Mouse (Mus musculus) heart, adult 2 months (tissue): Measurements from ENCODE around the gene Nyap1. TPM values are rescaled to one million over a fixed set of nuclear protein-coding genes. Genes with fewer than 3 reads are reported as not detected.
A peak's percentile ranks its signal among the peaks of the same experiment; 100 is the strongest.

Experiments
- DNase-seq, 2 experiments: peaks; one replicate each; pipeline ENCODE4 v3.0.0; 2021
- H3K27ac ChIP-seq: fragments of 200-600 bp; 2 replicates; pipeline ENCODE4 v1.8.1; 2022
- H3K27me3 ChIP-seq: fragments of 200-500 bp; 2 replicates; pipeline ENCODE4 v1.6.1; 2012; ENCODE audit warnings: mild to moderate bottlenecking, low read length, inconsistent platforms, mixed read lengths; ENCODE audit not compliant: control insufficient read depth, insufficient read depth
- H3K36me3 ChIP-seq: fragments of 200-500 bp; 2 replicates; pipeline ENCODE4 v1.6.1; 2012; ENCODE audit warnings: low read length, inconsistent platforms; ENCODE audit not compliant: control insufficient read depth, insufficient read depth
- H3K4me1 ChIP-seq: fragments of 200-500 bp; 2 replicates; pipeline ENCODE4 v1.6.1; 2011; ENCODE audit warnings: low read length; ENCODE audit not compliant: control insufficient read depth, insufficient read depth
- H3K4me3 ChIP-seq: fragments of 200-600 bp; 2 replicates; pipeline ENCODE4 v1.8.1; 2022
- H3K79me2 ChIP-seq: fragments of 200-500 bp; replicated peaks from 2 replicates; pipeline ENCODE4 v1.6.1; 2012; ENCODE audit warnings: mild to moderate bottlenecking, inconsistent platforms, low read length, moderate library complexity, mixed read lengths; ENCODE audit not compliant: control insufficient read depth, insufficient read depth
- H3K9ac ChIP-seq: fragments of 200-500 bp; 2 replicates; pipeline ENCODE4 v1.6.1; 2012; ENCODE audit warnings: low read depth, mild to moderate bottlenecking, control low read depth, inconsistent platforms, low read length, mixed read lengths
- CTCF ChIP-seq: fragments of 200-600 bp; IDR thresholded peaks from 2 replicates; pipeline ENCODE4 v1.8.1; 2022; ENCODE audit warnings: antibody characterized with exemption, mild to moderate bottlenecking, moderate library complexity
- EP300 ChIP-seq: fragments of 200-500 bp; IDR thresholded peaks from 2 replicates; pipeline ENCODE4 v1.6.1; 2011; ENCODE audit warnings: low read depth, low read length, control low read depth; ENCODE audit not compliant: insufficient read depth
- POLR2A ChIP-seq: fragments of 200-500 bp; IDR thresholded peaks from 2 replicates; pipeline ENCODE4 v1.6.1; 2011; ENCODE audit warnings: mild to moderate bottlenecking, low read depth, low read length, control low read depth; ENCODE audit not compliant: insufficient read depth
- WGBS: fragments of 180-500 bp; shearing (Covaris S2); methylation state at CpG from one replicate; pipeline ENCODE4 v1.1.7; 2018; 5-methylcytosine and 5-hydroxymethylcytosine counted together
- intact Hi-C: fragments of 180-260 bp; cut with DNase I; formaldehyde crosslinking; loops from one replicate; pipeline ENCODE4 v1.15.1; 2025
- polyA plus RNA-seq: library from polyadenylated mRNA; depleted of rRNA; stranded (reverse); fragments of >200 nt; gene quantifications from 2 replicates; pipeline ENCODE4 v1.2.3, GENCODE M21; 2012
- total RNA-seq, 2 experiments: library from RNA; stranded (reverse); gene quantifications; 2 replicates each; pipeline ENCODE4 v1.2.3; 2021

Gene Nyap1
- total and polyA plus RNA-seq, 3 experiments, result 0.94 to 1.7 (median 1.2) TPM

GRCm38 (mm10) chr5:137782776-137783522 is 41.5 kb upstream of the Nyap1 start:
- peaks cover 19% of the 10 kb centered on the region for H3K4me1 ChIP-seq
- H3K27me3 ChIP-seq, result no peaks in the 10 kb centered on the region
- peaks cover 11% of the 10 kb centered on the region for H3K36me3 ChIP-seq
- H3K4me3 ChIP-seq, result no peak overlapping the region
- H3K79me2 ChIP-seq, result peaks cover 4% of the 10 kb centered on the region; the same call in 1 of the 2 replicates
- DNase-seq, result no peak
- H3K27ac ChIP-seq, result no peak overlapping the region
- intact Hi-C loops, result loop anchor here (5.0 to 10.0 kb wide), 4 partner anchors 278 to 798 kb away; partner anchors contain the start of genes Ephb4, Plod3, Pop7 and Znhit1
- no peak overlapping the region for H3K9ac ChIP-seq
- TF ChIP-seq CTCF (no peak), POLR2A (no peak), EP300 (no peak)
- 72% methylated on average over 13 of the region's 13 CpGs for WGBS

- Histone ChIP-seq H3K27me3 (no peaks in the 10 kb centered on the region), H3K36me3 (peaks cover 11% of the 10 kb centered on the region), H3K27ac (no peak overlapping the region), H3K4me1 (peaks cover 17% of the 10 kb centered on the region), H3K9ac (no peak overlapping the region), H3K79me2 (peaks cover 4% of the 10 kb centered on the region; the same call in 1 of the 2 replicates), H3K4me3 (no peak overlapping the region)
- no peak for TF ChIP-seq POLR2A
- no peak for TF ChIP-seq EP300
- no peak for TF ChIP-seq CTCF
- 90% methylated on average over 7 of the region's 7 CpGs for WGBS
- no peak for DNase-seq
- intact Hi-C loops, result loop anchor here (5.0 to 10.0 kb wide), 4 partner anchors 277 to 797 kb away; partner anchors contain the start of genes Ephb4, Plod3, Pop7 and Znhit1
These were observed 40.3 kb upstream of the Nyap1 start for GRCm38 (mm10) chr5:137781661-137782060.

GRCm38 (mm10) chr5:137779053-137779933 is 37.9 kb upstream of the Nyap1 start:
- TF ChIP-seq EP300 (no peak), POLR2A (no peak), CTCF (no peak)
- peaks cover 9% of the 10 kb centered on the region for H3K36me3 ChIP-seq
- H3K9ac ChIP-seq, result peak overlapping the region; percentile 82
- H3K27me3 ChIP-seq, result no peaks in the 10 kb centered on the region
- intact Hi-C loops, result no loop called here
- peaks cover 9% of the 10 kb centered on the region for H3K4me1 ChIP-seq
- H3K27ac ChIP-seq, result peak overlapping the region; percentile 92
- peak in 1 of 2 experiments; percentile 38 for DNase-seq
- peaks cover under 1% of the 10 kb centered on the region; the same call in 1 of the 2 replicates for H3K79me2 ChIP-seq
- 1% methylated on average over 82 of the region's 83 CpGs for WGBS
- peak overlapping the region; percentile 70 for H3K4me3 ChIP-seq

- intact Hi-C loops, result no loop called here
These were observed 37.2 kb upstream of the Nyap1 start, which contains the start of gene Ppp1r35 for GRCm38 (mm10) chr5:137778635-137779034. Gene Ppp1r35, plus strand, starts transcription at chr5:137778849.

GRCm38 (mm10) chr5:137777267-137777845 is 35.9 kb upstream of the Nyap1 start:
- intact Hi-C loops, result no loop called here
- no peaks in the 10 kb centered on the region for H3K79me2 ChIP-seq
- WGBS, result 79% methylated on average over 7 of the region's 7 CpGs
- DNase-seq, result no peak
- H3K36me3 ChIP-seq, result no peaks in the 10 kb centered on the region
- no peak overlapping the region for H3K9ac ChIP-seq
- peaks cover 1% of the 10 kb centered on the region; the same call in 1 of the 2 replicates for H3K4me1 ChIP-seq
- H3K27ac ChIP-seq, result no peak overlapping the region
- H3K27me3 ChIP-seq, result no peaks in the 10 kb centered on the region
- TF ChIP-seq POLR2A, result no peak
- no peak overlapping the region for H3K4me3 ChIP-seq

More at GRCm38 (mm10) chr5:137778635-137779034, 37.2 kb upstream of the Nyap1 start, which contains the start of gene Ppp1r35:
- under 1% methylated on average over 31 of the region's 31 CpGs for WGBS
- DNase-seq, result peak; percentile 97 to 99
- TF ChIP-seq POLR2A (peak; percentile 72), CTCF (no peak), EP300 (0 out of 2 replicates have a peak, but pooled peaks have one; percentile 70)
- H3K36me3 ChIP-seq, result 0 out of 2 replicates have a peak, but pooled peaks cover 3% of the 10 kb centered on the region
- H3K4me3 ChIP-seq, result peak within 1 kb of the TSS; percentile 70
- peaks cover 3% of the 10 kb centered on the region for H3K4me1 ChIP-seq
- no peaks in the 10 kb centered on the region for H3K79me2 ChIP-seq
- H3K9ac ChIP-seq, result peak within 1 kb of the TSS; percentile 82
- no peaks in the 10 kb centered on the region for H3K27me3 ChIP-seq
- H3K27ac ChIP-seq, result peak within 1 kb of the TSS; percentile 92
